Mouse (Mus musculus): ENCODE measurements around the gene Wtap. TPM values are rescaled to one million over a fixed set of nuclear protein-coding genes. Genes with fewer than 3 reads are reported as not detected.
"Not testable (repeated sequence)": the region's sequence is repeated elsewhere in the genome, so short reads cannot be mapped to it uniquely, and the experiment has no call there.

The Wtap gene
- polyA plus RNA-seq, 1 experiment from 2014 or later, result 124 TPM

- Histone ChIP-seq H3K36me3 (ENCODE audit: insufficient read depth, low read length) (peaks cover 38% of the 10 kb centered on the region), H3K9me3 (ENCODE audit: low read length) (no peaks in the 10 kb centered on the region), H3K27ac (ENCODE audit: low read length) (no peak overlapping the region), H3K9ac (replicated peaks; ENCODE audit: low read length) (no peak overlapping the region), H3K4me1 (ENCODE audit: insufficient read depth, low read length) (no peaks in the 10 kb centered on the region), H3K4me3 (ENCODE audit: low read length) (no peak overlapping the region), H3K27me3 (ENCODE audit: insufficient read depth, low read length) (no peaks in the 10 kb centered on the region), H3K4me2 (replicated peaks; ENCODE audit: low read depth, low read length) (no peak overlapping the region)
- ATAC-seq (ENCODE audit: low FRiP score, low TSS enrichment), result no peak
- 84% methylated on average over 2 of the region's 2 CpGs for WGBS
These were observed 20.1 kb downstream of the Wtap start for GRCm38 (mm10) chr17:12973851-12974250.

- Histone ChIP-seq H3K27me3 (ENCODE audit: insufficient read depth, low read length) (no peaks in the 10 kb centered on the region), H3K4me1 (ENCODE audit: insufficient read depth, low read length) (no peaks in the 10 kb centered on the region), H3K9me3 (ENCODE audit: low read length) (no peaks in the 10 kb centered on the region), H3K27ac (ENCODE audit: low read length) (no peak overlapping the region), H3K36me3 (ENCODE audit: insufficient read depth, low read length) (peaks cover 22% of the 10 kb centered on the region), H3K9ac (replicated peaks; ENCODE audit: low read length) (no peak overlapping the region), H3K4me2 (replicated peaks; ENCODE audit: low read depth, low read length) (no peak overlapping the region), H3K4me3 (ENCODE audit: low read length) (no peak overlapping the region)
- 92% methylated on average over 2 of the region's 2 CpGs for WGBS
- no peak for ATAC-seq (ENCODE audit: low FRiP score, low TSS enrichment)
These were observed 26.8 kb downstream of the Wtap start for GRCm38 (mm10) chr17:12967173-12967572.

GRCm38 (mm10) chr17:12963476-12963875 lies 30.5 kb downstream of the Wtap start:
- Histone ChIP-seq H3K9ac (replicated peaks; ENCODE audit: low read length) (no peak overlapping the region), H3K4me1 (ENCODE audit: insufficient read depth, low read length) (peaks cover 7% of the 10 kb centered on the region), H3K9me3 (ENCODE audit: low read length) (no peaks in the 10 kb centered on the region), H3K4me3 (ENCODE audit: low read length) (no peak overlapping the region), H3K27ac (ENCODE audit: low read length) (no peak overlapping the region), H3K27me3 (ENCODE audit: insufficient read depth, low read length) (no peaks in the 10 kb centered on the region), H3K4me2 (replicated peaks; ENCODE audit: low read depth, low read length) (no peak overlapping the region), H3K36me3 (ENCODE audit: insufficient read depth, low read length) (peaks cover 16% of the 10 kb centered on the region)
- ATAC-seq (ENCODE audit: low FRiP score, low TSS enrichment), result no peak
- 70% methylated on average over 3 of the region's 3 CpGs for WGBS

GRCm38 (mm10) chr17:12960331-12960873 lies 33.6 kb downstream of the Wtap start, which contains the start of gene Acat2:
Gene Acat2, minus strand, starts transcription at chr17:12960747.
- Histone ChIP-seq H3K27ac (ENCODE audit: low read length) (peak within 1 kb of the TSS; percentile 84), H3K36me3 (ENCODE audit: insufficient read depth, low read length) (peaks cover 11% of the 10 kb centered on the region; the same call in 1 of the 2 replicates), H3K27me3 (ENCODE audit: insufficient read depth, low read length) (no peaks in the 10 kb centered on the region), H3K4me2 (replicated peaks; ENCODE audit: low read depth, low read length) (peak within 1 kb of the TSS; percentile 82), H3K9me3 (ENCODE audit: low read length) (no peaks in the 10 kb centered on the region), H3K4me3 (ENCODE audit: low read length) (peak within 1 kb of the TSS; percentile 77), H3K4me1 (ENCODE audit: insufficient read depth, low read length) (peaks cover 7% of the 10 kb centered on the region), H3K9ac (replicated peaks; ENCODE audit: low read length) (peak within 1 kb of the TSS; percentile 75)
- 0% methylated on average over 41 of the region's 42 CpGs for WGBS
- ATAC-seq (ENCODE audit: low FRiP score, low TSS enrichment), result peak; percentile 98

- not testable (repeated sequence) for ATAC-seq (ENCODE audit: low FRiP score, low TSS enrichment); H3K9me3 ChIP-seq (ENCODE audit: low read length); H3K9ac ChIP-seq (replicated peaks; ENCODE audit: low read length); H3K4me1 ChIP-seq (ENCODE audit: insufficient read depth, low read length); H3K27ac ChIP-seq (ENCODE audit: low read length); H3K4me3 ChIP-seq (ENCODE audit: low read length); H3K27me3 ChIP-seq (ENCODE audit: insufficient read depth, low read length)
- 20% methylated on average over 1 of the region's 2 CpGs for WGBS
- H3K36me3 ChIP-seq (ENCODE audit: insufficient read depth, low read length), result peaks cover 11% of the 10 kb centered on the region; the same call in 1 of the 2 replicates
- peak overlapping the region; percentile 33; the same call in 1 of the 2 replicates for H3K4me2 ChIP-seq (replicated peaks; ENCODE audit: low read depth, low read length)
These were observed 34.6 kb downstream of the Wtap start for GRCm38 (mm10) chr17:12959377-12959776.

GRCm38 (mm10) chr17:12956664-12957063 lies 37.3 kb downstream of the Wtap start:
- H3K9me3 ChIP-seq (ENCODE audit: low read length), result no peaks in the 10 kb centered on the region
- H3K27ac ChIP-seq (ENCODE audit: low read length), result no peak overlapping the region
- no peak for ATAC-seq (ENCODE audit: low FRiP score, low TSS enrichment)
- no peak overlapping the region for H3K4me3 ChIP-seq (ENCODE audit: low read length)
- 90% methylated on average over 8 of the region's 8 CpGs for WGBS
- peaks cover 7% of the 10 kb centered on the region for H3K4me1 ChIP-seq (ENCODE audit: insufficient read depth, low read length)
- no peak overlapping the region for H3K4me2 ChIP-seq (replicated peaks; ENCODE audit: low read depth, low read length)
- no peaks in the 10 kb centered on the region for H3K27me3 ChIP-seq (ENCODE audit: insufficient read depth, low read length)
- no peak overlapping the region for H3K9ac ChIP-seq (replicated peaks; ENCODE audit: low read length)
- peaks cover 16% of the 10 kb centered on the region; the same call in 1 of the 2 replicates for H3K36me3 ChIP-seq (ENCODE audit: insufficient read depth, low read length)

- no peak for ATAC-seq (ENCODE audit: low FRiP score, low TSS enrichment)
- no peak overlapping the region for H3K4me2 ChIP-seq (replicated peaks; ENCODE audit: low read depth, low read length)
- no peak overlapping the region for H3K4me3 ChIP-seq (ENCODE audit: low read length)
- H3K36me3 ChIP-seq (ENCODE audit: insufficient read depth, low read length), result peaks cover 21% of the 10 kb centered on the region
- no peaks in the 10 kb centered on the region for H3K4me1 ChIP-seq (ENCODE audit: insufficient read depth, low read length)
- H3K9ac ChIP-seq (replicated peaks; ENCODE audit: low read length), result no peak overlapping the region
- no peaks in the 10 kb centered on the region for H3K27me3 ChIP-seq (ENCODE audit: insufficient read depth, low read length)
- WGBS, result 90% methylated on average over 5 of the region's 5 CpGs
- no peaks in the 10 kb centered on the region for H3K9me3 ChIP-seq (ENCODE audit: low read length)
- H3K27ac ChIP-seq (ENCODE audit: low read length), result no peak overlapping the region
These were observed 44.3 kb downstream of the Wtap start for GRCm38 (mm10) chr17:12949669-12950068.

GRCm38 (mm10) chr17:12942459-12943162 lies 51.4 kb downstream of the Wtap start:
- Histone ChIP-seq H3K36me3 (ENCODE audit: insufficient read depth, low read length) (peaks cover 26% of the 10 kb centered on the region), H3K27me3 (ENCODE audit: insufficient read depth, low read length) (no peaks in the 10 kb centered on the region), H3K4me3 (ENCODE audit: low read length) (no peak overlapping the region), H3K4me2 (replicated peaks; ENCODE audit: low read depth, low read length) (no peak overlapping the region), H3K27ac (ENCODE audit: low read length) (no peak overlapping the region), H3K4me1 (ENCODE audit: insufficient read depth, low read length) (peaks cover 7% of the 10 kb centered on the region; the same call in 1 of the 2 replicates), H3K9ac (replicated peaks; ENCODE audit: low read length) (no peak overlapping the region), H3K9me3 (ENCODE audit: low read length) (no peaks in the 10 kb centered on the region)
- 88% methylated on average over 6 of the region's 6 CpGs for WGBS
- no peak for ATAC-seq (ENCODE audit: low FRiP score, low TSS enrichment)

- WGBS, result 83% methylated on average over 8 of the region's 8 CpGs
- no peaks in the 10 kb centered on the region for H3K9me3 ChIP-seq (ENCODE audit: low read length)
- H3K4me1 ChIP-seq (ENCODE audit: insufficient read depth, low read length), result peaks cover 7% of the 10 kb centered on the region; the same call in 1 of the 2 replicates
- no peak for ATAC-seq (ENCODE audit: low FRiP score, low TSS enrichment)
- no peak overlapping the region for H3K4me3 ChIP-seq (ENCODE audit: low read length)
- peaks cover 25% of the 10 kb centered on the region for H3K36me3 ChIP-seq (ENCODE audit: insufficient read depth, low read length)
- no peak overlapping the region for H3K9ac ChIP-seq (replicated peaks; ENCODE audit: low read length)
- H3K4me2 ChIP-seq (replicated peaks; ENCODE audit: low read depth, low read length), result no peak overlapping the region
- no peaks in the 10 kb centered on the region for H3K27me3 ChIP-seq (ENCODE audit: insufficient read depth, low read length)
- no peak overlapping the region for H3K27ac ChIP-seq (ENCODE audit: low read length)
These were observed 52.3 kb downstream of the Wtap start for GRCm38 (mm10) chr17:12941543-12942260.

Measured in kidney, embryonic 16.5 days (tissue).